Mouse (Mus musculus) thymus, postnatal 36 days (tissue): Measurements from ENCODE around the gene Vmn2r23.
"Not testable (repeated sequence)": the region's sequence is repeated elsewhere in the genome, so short reads cannot be mapped to it uniquely, and the experiment has no call there.

Source experiments
- DNase-seq, 2 experiments: peaks; one replicate each; pipeline ENCODE4 v3.0.0; 2022; ENCODE audit warnings: mixed read lengths in 2 of 2

The Vmn2r23 gene

DNA sequence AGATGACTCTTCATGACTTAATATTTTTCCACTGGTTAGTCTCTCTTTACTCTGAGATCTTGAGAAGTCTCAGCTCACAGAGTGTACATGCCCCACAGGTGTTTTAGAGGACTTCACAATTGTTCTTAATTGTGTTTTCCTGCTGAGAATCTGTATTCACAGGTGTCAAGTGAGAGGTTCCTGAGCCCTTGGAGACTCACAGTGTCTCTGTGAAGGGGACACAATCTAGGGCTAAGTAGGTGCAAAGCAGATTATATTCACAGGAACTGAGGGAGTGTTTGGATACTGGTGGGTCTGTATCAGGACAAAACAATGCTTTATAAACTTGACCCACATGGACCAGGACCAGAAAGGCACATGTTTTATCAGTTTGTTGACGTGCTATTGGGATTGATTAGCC is at the start of gene Vmn2r23:
Gene Vmn2r23 (plus strand): TSS at position 301 of the 400 bp plus-strand sequence.
- DNase-seq = no peak

GRCm38 (mm10) chr6:123657040-123657439 is 45.4 kb upstream of the Vmn2r23 start:
- no peak for DNase-seq

GRCm38 (mm10) chr6:123696639-123697038 is 5.8 kb upstream of the Vmn2r23 start:
- not testable (repeated sequence) for DNase-seq

DNA sequence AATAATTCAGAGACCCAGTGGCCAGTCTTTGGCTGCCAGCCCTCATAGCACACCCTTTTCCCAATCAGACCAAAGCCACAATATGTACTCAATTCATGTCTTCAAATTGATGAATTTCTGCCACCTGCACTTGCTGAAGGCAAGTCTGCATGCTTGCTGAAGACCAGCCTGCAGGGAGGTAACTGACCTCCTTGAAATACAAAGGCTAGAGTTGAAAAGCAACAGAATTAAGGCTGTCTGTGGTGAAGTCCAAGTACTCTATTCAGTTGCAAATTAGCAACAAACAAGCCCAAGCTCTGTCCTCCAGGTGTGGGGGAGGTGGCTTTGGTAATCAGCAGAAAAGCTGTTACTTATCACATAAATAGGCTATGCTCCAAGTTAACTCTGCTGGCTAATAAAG is 5.3 kb upstream of the Vmn2r23 start:
- no peak for DNase-seq

GRCm38 (mm10) chr6:123770031-123770430 is 67.6 kb downstream of the Vmn2r23 start:
- DNase-seq = no peak

DNA sequence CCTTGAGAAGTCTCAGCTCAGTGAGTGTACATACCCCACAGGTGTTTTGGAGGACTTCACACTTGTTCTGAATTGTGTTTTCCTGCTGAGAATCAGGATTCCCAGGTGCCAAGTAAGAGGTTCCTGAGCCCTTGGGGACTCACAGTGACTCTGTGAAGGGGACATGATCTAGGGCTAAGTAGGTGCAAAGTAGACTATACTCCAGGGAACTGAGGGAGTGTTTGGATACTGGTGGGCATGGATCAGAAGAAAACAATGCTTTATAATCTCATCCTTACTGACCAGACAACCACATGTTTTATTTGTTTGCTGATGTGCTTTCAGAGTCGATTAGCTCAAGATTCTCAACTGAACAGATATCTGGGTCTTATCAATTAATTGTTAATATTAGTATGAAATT is 76.1 kb downstream of the Vmn2r23 start, which contains the start of gene Vmn2r24:
Gene Vmn2r24 (plus strand): TSS at position 301 of the 400 bp plus-strand sequence.
- DNase-seq = no peak

DNA sequence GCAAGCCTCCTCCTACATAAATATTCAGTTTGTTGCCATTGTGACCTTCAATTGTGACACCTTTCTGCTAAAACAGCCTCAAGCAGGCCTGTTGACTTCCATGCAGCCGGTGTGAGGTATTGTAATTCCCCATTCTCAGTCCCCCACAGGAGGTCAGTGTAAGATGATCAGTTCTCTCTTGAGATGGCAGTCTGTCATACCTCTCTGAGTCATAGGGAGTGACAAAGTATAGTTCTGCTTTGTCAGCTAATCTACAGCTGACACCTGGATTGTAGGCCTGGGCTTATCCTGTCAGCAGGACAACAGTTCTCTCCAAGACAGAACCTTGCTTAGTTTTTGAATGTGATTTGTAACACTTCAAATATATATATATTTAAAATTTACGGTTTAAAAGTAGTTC is 82.4 kb downstream of the Vmn2r23 start:
- no peak for DNase-seq

DNA sequence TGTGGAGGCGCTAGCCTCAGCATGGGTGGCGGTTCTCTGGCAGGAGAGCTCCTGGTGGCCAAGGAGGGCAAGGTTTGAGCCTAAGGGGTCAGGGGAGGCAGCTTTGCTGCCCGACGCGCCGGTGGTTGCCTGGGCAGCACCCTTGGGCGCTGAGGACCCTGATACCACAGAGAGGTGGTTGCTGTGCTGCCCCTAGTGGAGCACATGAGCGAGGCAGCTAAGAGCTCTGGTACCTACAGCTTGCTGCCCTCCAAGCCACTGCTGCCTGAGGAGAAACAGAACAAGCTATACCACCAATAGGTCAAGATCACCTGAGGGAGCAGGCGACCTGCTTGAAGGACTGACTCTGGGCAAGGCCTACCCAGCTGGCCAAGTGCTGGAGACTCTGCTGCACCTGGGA is 91.3 kb downstream of the Vmn2r23 start:
- peak in 1 of 2 experiments; percentile 3 for DNase-seq
